ENCODE assay signal across 8 mouse cellular contexts in genomic region chr6:30509265-30510239, GRCm38 (mm10). TPM values are rescaled to one million over a fixed set of nuclear protein-coding genes. Genes with fewer than 3 reads are reported as not detected.
DNase-seq lines count a peak whose midpoint lies in the region; ATAC-seq lines count a peak whose summit lies in the region.

Gene Tmem209, minus strand, starts transcription at chr6:30509783.
Gene Ssmem1, plus strand, starts transcription at chr6:30509849.

- H3K9me3 ChIP-seq in hindbrain, embryonic 12.5 days (replicated peaks) = no peaks in the 10 kb centered on the region

- under 1% methylated on average over 37 of the region's 37 CpGs for WGBS in hindbrain, embryonic 12.5 days

- DNase-seq in NIH3T3 (ENCODE audit: low read depth) = peak; percentile 100
- DNase-seq in cerebellum, postnatal 10 days = peak; percentile 99 to 100
- DNase-seq in frontal cortex, postnatal 10 days (ENCODE audit: low spot score in 2 of 2) = peak; percentile 98 to 99
- DNase-seq in layer of hippocampus, postnatal 14 days (ENCODE audit: low spot score in 2 of 2) = peak; percentile 98 to 99
- DNase-seq in lung, postnatal 14 days = peak; percentile 100
- peak; percentile 96 for DNase-seq in retina, adult 2 months (ENCODE audit: low read depth, low spot score)
- peak; percentile 98 to 99 for DNase-seq in thymus, postnatal 36 days

- peaks cover 12% of the 10 kb centered on the region; the same call in 1 of the 2 replicates for H3K36me3 ChIP-seq in hindbrain, embryonic 12.5 days

- peak; percentile 97 for ATAC-seq in hindbrain, embryonic 12.5 days (ENCODE audit: low FRiP score)

- no peaks in the 10 kb centered on the region for H3K27me3 ChIP-seq in hindbrain, embryonic 12.5 days

- peak within 1 kb of the TSS; percentile 75 for H3K4me2 ChIP-seq in hindbrain, embryonic 12.5 days (replicated peaks)

- peak within 1 kb of the TSS; percentile 68 for H3K9ac ChIP-seq in hindbrain, embryonic 12.5 days

- H3K4me1 ChIP-seq in hindbrain, embryonic 12.5 days = peaks cover 6% of the 10 kb centered on the region

- peak within 1 kb of the TSS; percentile 96 for H3K27ac ChIP-seq in hindbrain, embryonic 12.5 days

- peak within 1 kb of the TSS; percentile 56 for H3K4me3 ChIP-seq in hindbrain, embryonic 12.5 days

RNA-seq across cellular contexts. Expression of gene Tmem209, which starts in this region (rescaled TPM):
- polyA plus RNA-seq in hindbrain, embryonic 12.5 days (2016; fragmentation: Nextera tagmentation; extraction: Ambion mirVana) = 37.0 and 38.9 TPM in 2 replicates
- total RNA-seq in layer of hippocampus, postnatal 14 days (2021) = 10 to 100 TPM; 17.3 to 18.0 TPM

RNA-seq across cellular contexts. Expression of gene Ssmem1, which starts in this region (rescaled TPM):
- polyA plus RNA-seq in hindbrain, embryonic 12.5 days (2016; fragmentation: Nextera tagmentation; extraction: Ambion mirVana) = 0.21 and 0.34 TPM in 2 replicates
- total RNA-seq in layer of hippocampus, postnatal 14 days (2021) = under 1 TPM; 0.81 TPM

Comparison
In these comparisons a context has a peak if more than half of its experiments do, and no peak if none do; other contexts are left out.
1. Peak in every context shown above with its lines: DNase-seq, ATAC-seq, H3K4me3 ChIP-seq and H3K27ac ChIP-seq.